Mouse (Mus musculus) hindbrain, embryonic 15.5 days (tissue): ENCODE data around the gene Hoxd3. TPM values are rescaled to one million over a fixed set of nuclear protein-coding genes. Genes with fewer than 3 reads are reported as not detected.
A peak's percentile ranks its signal among the peaks of the same experiment; 100 is the strongest.

Experiments used
- ATAC-seq: fragments of 200-750 bp; cut with Nextera tagmentation; 2 replicates; pipeline ENCODE4 v1.8.0; 2017; ENCODE audit warnings: low read depth, moderate number of reproducible peaks, moderate TSS enrichment; ENCODE audit not compliant: low FRiP score
- H3K27ac ChIP-seq: fragments of 300-500 bp; sonication (generic); replicated peaks from 2 replicates; pipeline ENCODE4 v1.5.1; 2015; ENCODE audit warnings: mild to moderate bottlenecking, inconsistent platforms
- H3K27me3 ChIP-seq: fragments of 300-500 bp; sonication (generic); 2 replicates; pipeline ENCODE4 v1.6.1; 2015; ENCODE audit warnings: control low read depth, inconsistent platforms
- H3K36me3 ChIP-seq: fragments of 300-500 bp; sonication (generic); 2 replicates; pipeline ENCODE4 v1.6.1; 2015; ENCODE audit warnings: control low read depth, inconsistent platforms
- H3K4me1 ChIP-seq: fragments of 300-500 bp; sonication (generic); replicated peaks from 2 replicates; pipeline ENCODE4 v1.6.1; 2015; ENCODE audit warnings: control low read depth, inconsistent platforms
- H3K4me2 ChIP-seq: fragments of 300-500 bp; sonication (generic); 2 replicates; pipeline ENCODE4 v1.6.1; 2015; ENCODE audit warnings: moderate library complexity, mild to moderate bottlenecking, inconsistent platforms
- H3K4me3 ChIP-seq: fragments of 300-500 bp; sonication (generic); 2 replicates; pipeline ENCODE4 v1.5.1; 2015; ENCODE audit warnings: mild to moderate bottlenecking, inconsistent platforms
- H3K9ac ChIP-seq: fragments of 300-500 bp; sonication (generic); 2 replicates; pipeline ENCODE4 v1.6.1; 2015; ENCODE audit warnings: inconsistent platforms
- H3K9me3 ChIP-seq: fragments of 300-500 bp; sonication (generic); 2 replicates; pipeline ENCODE4 v1.6.1; 2016; ENCODE audit warnings: control low read depth, inconsistent platforms
- WGBS: fragments of 180-500 bp; shearing (Covaris S2); methylation state at CpG from one replicate; pipeline ENCODE4 v1.1.7; 2015; 5-methylcytosine and 5-hydroxymethylcytosine counted together
- polyA plus RNA-seq: library from polyadenylated mRNA; unstranded; fragments of >200 nt; fragmentation: Nextera tagmentation; extraction: Ambion mirVana; gene quantifications from 2 replicates; pipeline ENCODE4 v1.2.1, GENCODE M21; 2015

The Hoxd3 gene
- polyA plus RNA-seq, 1 experiment from 2014 or later, result 49.4 TPM

GRCm38 (mm10) chr2:74748436-74748995, 36.8 kb downstream of the Hoxd3 start:
- H3K27me3 ChIP-seq, result peaks cover 41% of the 10 kb centered on the region
- H3K4me3 ChIP-seq, result peak overlapping the region; percentile 32
- peak overlapping the region; percentile 53 for H3K9ac ChIP-seq

DNA sequence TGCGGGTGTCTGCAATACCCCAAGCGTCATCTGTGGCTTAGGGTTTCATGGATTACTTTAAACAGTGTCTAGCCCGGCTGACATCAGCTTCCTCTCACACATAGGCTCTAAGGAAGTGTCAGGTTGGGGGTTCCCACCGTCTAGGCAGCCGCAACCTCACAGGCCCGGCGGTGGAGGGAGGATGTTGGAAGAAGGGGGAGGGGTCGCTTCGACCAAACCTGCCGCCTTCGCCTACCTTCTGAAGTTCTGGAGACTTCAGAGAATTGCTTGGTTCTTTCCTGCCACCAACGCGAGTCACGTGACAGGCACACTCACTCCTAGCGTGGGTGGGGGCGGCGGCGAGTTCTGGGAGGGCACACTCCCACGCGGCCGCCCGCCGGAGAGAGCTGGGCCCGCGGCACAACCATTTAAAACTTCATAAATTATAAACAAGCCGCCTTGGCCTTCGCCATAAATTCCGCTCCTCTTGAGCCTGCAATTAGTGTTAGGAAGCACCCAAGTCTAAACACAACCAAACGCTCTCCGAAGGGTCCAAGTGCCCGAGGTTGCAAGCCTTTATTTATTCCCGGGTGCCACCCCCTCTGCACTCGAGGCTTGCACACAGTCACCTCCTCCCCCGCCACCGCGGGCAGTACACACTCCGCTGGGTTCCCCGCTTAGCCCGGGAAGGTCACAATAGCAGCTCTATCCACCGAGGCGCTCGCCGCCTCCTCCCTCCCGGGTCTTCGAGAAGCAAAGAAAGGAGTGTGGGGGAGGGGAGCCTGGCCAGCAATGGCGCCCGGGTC, 37.8 kb downstream of the Hoxd3 start:
- Histone ChIP-seq H3K4me1 (peaks cover 40% of the 10 kb centered on the region), H3K36me3 (no peaks in the 10 kb centered on the region), H3K9ac (peak overlapping the region; percentile 53), H3K27ac (peak overlapping the region; percentile 85), H3K27me3 (peaks cover 38% of the 10 kb centered on the region), H3K4me2 (peak overlapping the region; percentile 64), H3K9me3 (no peaks in the 10 kb centered on the region), H3K4me3 (peak overlapping the region; percentile 32)
- peak; percentile 83 for ATAC-seq
- under 1% methylated on average over 47 of the region's 47 CpGs for WGBS

More at GRCm38 (mm10) chr2:74748436-74748995, 36.8 kb downstream of the Hoxd3 start:
- no peaks in the 10 kb centered on the region for H3K36me3 ChIP-seq
- no peaks in the 10 kb centered on the region for H3K9me3 ChIP-seq
- no peak for ATAC-seq
- peak overlapping the region; percentile 64 for H3K4me2 ChIP-seq
- 5% methylated on average over 9 of the region's 9 CpGs for WGBS
- H3K4me1 ChIP-seq, result peaks cover 40% of the 10 kb centered on the region
- peak overlapping the region; percentile 85 for H3K27ac ChIP-seq

GRCm38 (mm10) chr2:74750731-74751250, 39.1 kb downstream of the Hoxd3 start:
- peak overlapping the region; percentile 85 for H3K27ac ChIP-seq
- peak overlapping the region; percentile 64 for H3K4me2 ChIP-seq
- peaks cover 32% of the 10 kb centered on the region for H3K4me1 ChIP-seq
- no peak for ATAC-seq
- no peaks in the 10 kb centered on the region for H3K36me3 ChIP-seq
- 22% methylated on average over 5 of the region's 5 CpGs for WGBS
- H3K9ac ChIP-seq, result no peak overlapping the region
- H3K9me3 ChIP-seq, result no peaks in the 10 kb centered on the region
- H3K4me3 ChIP-seq, result peak overlapping the region; percentile 32; the same call in 1 of the 2 replicates
- peaks cover 37% of the 10 kb centered on the region for H3K27me3 ChIP-seq

DNA sequence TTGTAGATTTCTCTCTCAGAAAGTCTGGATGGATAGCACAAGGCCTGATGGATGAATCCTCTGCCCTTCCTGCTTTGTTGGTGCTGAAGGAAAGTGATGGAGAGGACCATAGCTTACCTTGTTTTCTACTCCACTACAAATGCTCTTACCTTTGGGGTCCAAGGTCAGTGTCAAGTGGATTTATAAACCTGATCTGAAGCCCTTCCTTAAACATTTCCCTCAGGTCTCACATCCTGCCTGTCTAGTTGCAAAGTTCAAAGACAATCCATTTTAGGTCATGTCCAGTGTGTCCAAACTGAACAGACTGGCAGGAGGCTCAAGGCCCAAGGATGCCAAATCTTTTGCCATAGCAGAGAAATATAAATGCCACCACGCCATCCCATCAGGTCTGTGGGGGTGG, 40.1 kb downstream of the Hoxd3 start:
- WGBS, result 67% methylated on average over 1 of the region's 1 CpGs
- H3K36me3 ChIP-seq, result no peaks in the 10 kb centered on the region
- peaks cover 25% of the 10 kb centered on the region for H3K4me1 ChIP-seq
- 0 out of 2 replicates have a peak overlapping the region, but pooled peaks have one; percentile 30 for H3K27ac ChIP-seq
- H3K27me3 ChIP-seq, result peaks cover 37% of the 10 kb centered on the region
- H3K9me3 ChIP-seq, result no peaks in the 10 kb centered on the region
- H3K9ac ChIP-seq, result no peak overlapping the region
- H3K4me3 ChIP-seq, result no peak overlapping the region
- H3K4me2 ChIP-seq, result no peak overlapping the region
- no peak for ATAC-seq

- Histone ChIP-seq H3K4me1 (peaks cover 25% of the 10 kb centered on the region), H3K27ac (0 out of 2 replicates have a peak overlapping the region, but pooled peaks have one; percentile 30), H3K4me2 (peak overlapping the region; percentile 51), H3K36me3 (no peaks in the 10 kb centered on the region), H3K4me3 (peak overlapping the region; percentile 30), H3K27me3 (peaks cover 42% of the 10 kb centered on the region), H3K9me3 (no peaks in the 10 kb centered on the region), H3K9ac (peak overlapping the region; percentile 22)
- 2% methylated on average over 45 of the region's 45 CpGs for WGBS
- peak; percentile 42; the same call in 1 of the 2 replicates for ATAC-seq
Observed at GRCm38 (mm10) chr2:74752431-74753174, 40.9 kb downstream of the Hoxd3 start.

DNA sequence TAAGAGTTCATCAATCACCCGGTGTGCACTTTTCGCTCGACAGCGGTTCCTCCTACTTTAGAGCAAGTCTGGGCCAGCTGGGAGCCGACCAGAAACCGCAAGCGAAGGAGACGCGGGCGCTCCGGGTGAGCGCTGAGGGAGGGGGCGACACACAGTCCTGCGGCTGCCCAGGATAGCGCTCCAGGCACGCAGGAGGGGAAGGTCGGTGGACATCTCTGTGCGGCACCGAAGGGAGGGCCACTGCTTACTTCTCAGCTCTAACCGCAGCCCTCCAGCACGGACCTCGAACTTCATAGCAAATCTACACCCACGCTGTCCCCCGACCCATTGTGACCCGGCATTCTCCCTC, 41.4 kb downstream of the Hoxd3 start:
- WGBS, result under 1% methylated on average over 25 of the region's 25 CpGs
- ATAC-seq, result peak; percentile 9; the same call in 1 of the 2 replicates
- H3K27me3 ChIP-seq, result peaks cover 47% of the 10 kb centered on the region

DNA sequence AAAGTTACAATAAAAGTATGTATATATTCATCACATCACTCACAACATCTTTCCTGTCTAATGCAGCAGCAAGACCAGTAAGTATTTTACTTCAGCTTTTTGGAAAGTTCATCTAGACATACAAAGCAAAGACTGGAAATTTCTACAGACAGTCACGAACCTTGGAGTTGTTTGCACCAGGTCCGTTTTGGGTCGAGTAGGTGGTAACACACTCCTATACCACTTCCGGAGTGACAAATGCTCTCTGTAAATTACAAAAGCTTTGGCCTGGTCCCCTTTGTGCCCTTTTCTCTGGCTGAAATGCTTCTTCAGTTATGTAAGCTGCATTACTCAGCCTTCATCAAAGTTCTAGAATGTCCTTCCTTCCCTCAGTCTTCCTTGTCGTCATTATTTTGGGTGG, 42.0 kb downstream of the Hoxd3 start:
- Histone ChIP-seq H3K27me3 (peaks cover 53% of the 10 kb centered on the region), H3K4me1 (peaks cover 25% of the 10 kb centered on the region), H3K9me3 (no peaks in the 10 kb centered on the region), H3K4me3 (no peak overlapping the region), H3K4me2 (no peak overlapping the region), H3K9ac (no peak overlapping the region), H3K36me3 (no peaks in the 10 kb centered on the region), H3K27ac (no peak overlapping the region)
- no peak for ATAC-seq
- WGBS, result 25% methylated on average over 5 of the region's 5 CpGs

More for the DNA sequence above, 41.4 kb downstream of the Hoxd3 start:
- Histone ChIP-seq H3K4me3 (peak overlapping the region; percentile 30), H3K4me1 (peaks cover 25% of the 10 kb centered on the region), H3K4me2 (peak overlapping the region; percentile 51), H3K9ac (peak overlapping the region; percentile 22), H3K36me3 (no peaks in the 10 kb centered on the region), H3K9me3 (no peaks in the 10 kb centered on the region), H3K27ac (peak overlapping the region; percentile 23; the same call in 1 of the 2 replicates)

DNA sequence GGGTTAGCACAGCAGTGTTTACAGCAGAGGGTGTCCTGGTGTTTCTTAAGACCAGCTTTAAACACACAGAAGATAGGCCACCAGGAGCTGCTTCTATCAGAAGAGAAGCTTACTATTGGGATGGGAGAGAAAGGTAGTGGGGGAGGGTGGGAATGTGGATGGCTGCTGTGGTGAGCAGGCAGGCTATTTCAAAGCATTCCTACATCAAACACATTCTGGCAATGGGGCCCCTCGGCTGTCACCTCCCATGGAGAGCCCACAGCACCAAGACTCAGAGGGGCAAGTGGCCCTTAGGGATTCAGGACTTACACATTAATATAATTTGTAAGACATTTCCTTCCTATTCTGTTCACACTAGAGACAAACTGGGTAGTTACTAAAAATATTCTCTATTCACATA, 48.4 kb downstream of the Hoxd3 start:
- peaks cover 78% of the 10 kb centered on the region for H3K27me3 ChIP-seq
- no peak overlapping the region for H3K4me3 ChIP-seq
- WGBS, result 4% methylated on average over 1 of the region's 1 CpGs
- H3K9ac ChIP-seq, result no peak overlapping the region
- H3K36me3 ChIP-seq, result no peaks in the 10 kb centered on the region
- no peaks in the 10 kb centered on the region for H3K9me3 ChIP-seq
- peaks cover 18% of the 10 kb centered on the region for H3K4me1 ChIP-seq
- no peak overlapping the region for H3K27ac ChIP-seq
- ATAC-seq, result no peak
- no peak overlapping the region for H3K4me2 ChIP-seq

- Histone ChIP-seq H3K4me3 (peak overlapping the region; percentile 52), H3K9ac (no peak overlapping the region), H3K4me1 (peaks cover 18% of the 10 kb centered on the region), H3K27ac (no peak overlapping the region), H3K9me3 (no peaks in the 10 kb centered on the region), H3K27me3 (peaks cover 79% of the 10 kb centered on the region), H3K4me2 (peak overlapping the region; percentile 96), H3K36me3 (no peaks in the 10 kb centered on the region)
- no peak for ATAC-seq
- 8% methylated on average over 13 of the region's 13 CpGs for WGBS
Observed at GRCm38 (mm10) chr2:74761941-74762340, 50.2 kb downstream of the Hoxd3 start.

- Histone ChIP-seq H3K4me3 (peak within 1 kb of the TSS; percentile 52), H3K9me3 (no peaks in the 10 kb centered on the region), H3K27me3 (peaks cover 73% of the 10 kb centered on the region), H3K9ac (peak within 1 kb of the TSS; percentile 16), H3K4me1 (peaks cover 18% of the 10 kb centered on the region), H3K4me2 (peak within 1 kb of the TSS; percentile 96), H3K36me3 (no peaks in the 10 kb centered on the region), H3K27ac (no peak within 1 kb of the TSS)
- ATAC-seq, result peak; percentile 75
- WGBS, result under 1% methylated on average over 58 of the region's 61 CpGs
Observed at GRCm38 (mm10) chr2:74762522-74763244, 51.0 kb downstream of the Hoxd3 start, which contains the start of gene Hoxd1. Gene Hoxd1, plus strand, starts transcription at chr2:74762980.

DNA sequence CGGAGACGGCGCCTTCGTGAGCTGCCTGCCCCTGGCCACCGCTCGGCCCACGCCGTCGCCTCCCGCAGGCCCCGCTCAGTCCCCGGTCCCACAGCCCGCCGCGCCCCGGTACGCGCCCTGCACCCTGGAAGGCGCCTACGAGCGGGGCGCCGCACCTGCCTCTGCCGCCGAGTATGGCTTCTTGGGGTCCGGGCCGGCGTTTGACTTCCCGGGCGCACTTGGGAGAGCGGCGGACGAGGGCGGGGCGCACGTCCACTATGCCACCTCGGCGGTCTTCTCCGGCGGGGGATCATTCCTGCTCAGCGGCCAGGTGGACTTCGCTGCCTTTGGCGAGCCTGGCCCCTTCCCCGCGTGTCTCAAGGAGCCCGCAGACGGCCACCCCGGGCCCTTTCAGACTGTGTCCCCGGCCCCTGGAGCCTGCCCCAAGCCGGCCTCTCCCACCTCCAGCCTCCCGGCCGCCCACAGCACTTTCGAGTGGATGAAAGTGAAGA, 51.6 kb downstream of the Hoxd3 start:
- ATAC-seq, result no peak
- H3K9me3 ChIP-seq, result no peaks in the 10 kb centered on the region
- peaks cover 67% of the 10 kb centered on the region for H3K27me3 ChIP-seq
- H3K4me1 ChIP-seq, result peaks cover 18% of the 10 kb centered on the region
- under 1% methylated on average over 49 of the region's 53 CpGs for WGBS
- peak overlapping the region; percentile 96 for H3K4me2 ChIP-seq
- H3K27ac ChIP-seq, result no peak overlapping the region
- H3K9ac ChIP-seq, result peak overlapping the region; percentile 16
- H3K36me3 ChIP-seq, result no peaks in the 10 kb centered on the region
- peak overlapping the region; percentile 52 for H3K4me3 ChIP-seq
